Comparison of ENCODE assay signal across 8 mouse cellular contexts in the genomic region with DNA sequence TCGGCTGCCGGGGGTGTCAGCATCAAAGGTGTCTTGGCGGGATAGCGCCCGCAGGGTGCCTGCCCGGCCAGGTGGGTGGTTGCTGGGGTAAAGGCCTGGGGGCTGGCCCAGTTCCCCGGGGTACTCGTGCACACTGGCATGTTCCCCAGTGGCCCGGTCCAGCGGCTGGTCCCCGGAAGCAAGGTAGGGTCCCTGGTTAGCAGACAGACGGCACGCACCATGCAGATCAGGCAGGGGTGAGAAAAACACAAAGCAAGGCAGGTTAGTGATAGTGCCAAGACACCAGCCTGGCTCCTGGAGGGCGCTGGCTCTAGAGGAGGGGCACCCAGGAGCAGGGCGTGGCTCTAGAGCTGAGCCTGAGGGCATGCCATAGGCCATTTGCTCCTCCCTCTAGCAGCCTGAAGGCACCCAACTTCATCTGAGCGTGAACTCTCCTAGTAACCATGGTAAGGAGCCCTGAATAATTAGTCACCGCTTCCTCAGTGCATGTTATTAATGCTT. TPM values are rescaled to one million over a fixed set of nuclear protein-coding genes. Genes with fewer than 3 reads are reported as not detected.
DNase-seq lines count a peak whose midpoint lies in the region; ATAC-seq lines count a peak whose summit lies in the region.

No protein-coding gene starts in this region.

- H3K9me3 ChIP-seq in liver, embryonic 11.5 days (ENCODE audit: control insufficient read depth, low read length) = no peaks in the 10 kb centered on the region
- no peaks in the 10 kb centered on the region for H3K9me3 ChIP-seq in hindbrain, embryonic 11.5 days (ENCODE audit: control insufficient read depth, low read length)
- no peaks in the 10 kb centered on the region for H3K9me3 ChIP-seq in midbrain, embryonic 15.5 days

- no peak for ATAC-seq in liver, embryonic 11.5 days (replicated peaks; ENCODE audit: low FRiP score)
- ATAC-seq in hindbrain, embryonic 11.5 days (ENCODE audit: low FRiP score) = no peak
- ATAC-seq in midbrain, embryonic 15.5 days (replicated peaks) = 0 out of 2 replicates have a peak, but pooled peaks have one; percentile 7

- H3K9ac ChIP-seq in liver, embryonic 11.5 days (ENCODE audit: low read depth, low read length) = no peak overlapping the region
- no peak overlapping the region for H3K9ac ChIP-seq in hindbrain, embryonic 11.5 days (ENCODE audit: low read depth, low read length)
- H3K9ac ChIP-seq in midbrain, embryonic 15.5 days = no peak overlapping the region

- peaks cover 7% of the 10 kb centered on the region for H3K4me1 ChIP-seq in liver, embryonic 11.5 days (replicated peaks; ENCODE audit: control insufficient read depth, insufficient read depth, low read length)
- peaks cover 2% of the 10 kb centered on the region; the same call in 1 of the 2 replicates for H3K4me1 ChIP-seq in hindbrain, embryonic 11.5 days (replicated peaks; ENCODE audit: control insufficient read depth, insufficient read depth, low read length)
- peaks cover 9% of the 10 kb centered on the region; the same call in 1 of the 2 replicates for H3K4me1 ChIP-seq in midbrain, embryonic 15.5 days

- no peak for DNase-seq in liver, embryonic 11.5 days (ENCODE audit: low spot score)
- DNase-seq in liver = no peak
- peak; percentile 95 for DNase-seq in Muller cell, postnatal 12 days (ENCODE audit: inconsistent ontology term)
- no peak for DNase-seq in hindbrain, embryonic 11.5 days (ENCODE audit: low spot score)
- no peak for DNase-seq in ovary, postnatal 14 days (ENCODE audit: low spot score)
- DNase-seq in urinary bladder, postnatal 25 days (ENCODE audit: low spot score) = no peak
- DNase-seq in cerebellum, postnatal 4 days (ENCODE audit: low spot score in 2 of 2) = no peak

- 35% methylated on average over 17 of the region's 17 CpGs for WGBS in liver, embryonic 11.5 days
- WGBS in hindbrain, embryonic 11.5 days = 33% methylated on average over 17 of the region's 17 CpGs
- 45% methylated on average over 17 of the region's 17 CpGs for WGBS in midbrain, embryonic 15.5 days

- no peaks in the 10 kb centered on the region for H3K36me3 ChIP-seq in liver, embryonic 11.5 days (ENCODE audit: control insufficient read depth, insufficient read depth, low read length)
- H3K36me3 ChIP-seq in hindbrain, embryonic 11.5 days (ENCODE audit: control insufficient read depth, insufficient read depth, low read length) = no peaks in the 10 kb centered on the region
- peaks cover 16% of the 10 kb centered on the region for H3K36me3 ChIP-seq in midbrain, embryonic 15.5 days (replicated peaks)

- no peak overlapping the region for H3K27ac ChIP-seq in liver, embryonic 11.5 days (ENCODE audit: low read depth, low read length)
- no peak overlapping the region for H3K27ac ChIP-seq in hindbrain, embryonic 11.5 days (ENCODE audit: low read depth, low read length)
- no peak overlapping the region; the same call in 1 of the 2 replicates for H3K27ac ChIP-seq in midbrain, embryonic 15.5 days

- H3K4me2 ChIP-seq in liver, embryonic 11.5 days = peak overlapping the region; percentile 70
- no peak overlapping the region; the same call in 1 of the 2 replicates for H3K4me2 ChIP-seq in hindbrain, embryonic 11.5 days (replicated peaks; ENCODE audit: low read depth, low read length)
- H3K4me2 ChIP-seq in midbrain, embryonic 15.5 days = no peak overlapping the region

- H3K27me3 ChIP-seq in liver, embryonic 11.5 days (replicated peaks; ENCODE audit: control insufficient read depth, insufficient read depth, low read length) = peaks cover 28% of the 10 kb centered on the region
- H3K27me3 ChIP-seq in hindbrain, embryonic 11.5 days (ENCODE audit: control insufficient read depth, insufficient read depth, low read length) = peaks cover 4% of the 10 kb centered on the region; the same call in 1 of the 2 replicates
- no peaks in the 10 kb centered on the region for H3K27me3 ChIP-seq in midbrain, embryonic 15.5 days (replicated peaks)

- peak overlapping the region; percentile 33 for H3K4me3 ChIP-seq in liver, embryonic 11.5 days (ENCODE audit: low read depth, low read length)
- H3K4me3 ChIP-seq in hindbrain, embryonic 11.5 days (ENCODE audit: low read depth, low read length) = 0 out of 2 replicates have a peak overlapping the region, but pooled peaks have one; percentile 1
- no peak overlapping the region for H3K4me3 ChIP-seq in midbrain, embryonic 15.5 days

RNA-seq across cellular contexts. Expression of a gene that starts 7.2 kb away (rescaled TPM):
- polyA plus RNA-seq in liver, embryonic 11.5 days (2014; fragmentation: Nextera tagmentation; extraction: Ambion mirVana) = 24.0 and 31.2 TPM in 2 replicates
- 9.5 and 10.2 TPM in 2 replicates for polyA plus RNA-seq in hindbrain, embryonic 11.5 days (2014; fragmentation: Nextera tagmentation; extraction: Ambion mirVana)
- 9.5 and 10.8 TPM in 2 replicates for polyA plus RNA-seq in midbrain, embryonic 15.5 days (2015; fragmentation: Nextera tagmentation; extraction: Ambion mirVana)

RNA-seq across cellular contexts. Expression of a gene that starts 17.0 kb away (rescaled TPM):
- polyA plus RNA-seq in liver, embryonic 11.5 days (2014; fragmentation: Nextera tagmentation; extraction: Ambion mirVana) = 0.47 and 0.77 TPM in 2 replicates
- polyA plus RNA-seq in hindbrain, embryonic 11.5 days (2014; fragmentation: Nextera tagmentation; extraction: Ambion mirVana) = 0.18 and 0.28 TPM in 2 replicates
- 1.7 and 1.8 TPM in 2 replicates for polyA plus RNA-seq in midbrain, embryonic 15.5 days (2015; fragmentation: Nextera tagmentation; extraction: Ambion mirVana)

RNA-seq across cellular contexts. Expression of a gene that starts 19.6 kb away (rescaled TPM):
- 2.1 and 2.2 TPM in 2 replicates for polyA plus RNA-seq in liver, embryonic 11.5 days (2014; fragmentation: Nextera tagmentation; extraction: Ambion mirVana)
- polyA plus RNA-seq in hindbrain, embryonic 11.5 days (2014; fragmentation: Nextera tagmentation; extraction: Ambion mirVana) = 13.1 and 18.3 TPM in 2 replicates
- polyA plus RNA-seq in midbrain, embryonic 15.5 days (2015; fragmentation: Nextera tagmentation; extraction: Ambion mirVana) = 72.0 and 75.2 TPM in 2 replicates

RNA-seq across cellular contexts. Expression of a gene that starts 23.3 kb away (rescaled TPM):
- polyA plus RNA-seq in liver, embryonic 11.5 days (2014; fragmentation: Nextera tagmentation; extraction: Ambion mirVana) = 1,333 and 1,422 TPM in 2 replicates
- 970 and 990 TPM in 2 replicates for polyA plus RNA-seq in hindbrain, embryonic 11.5 days (2014; fragmentation: Nextera tagmentation; extraction: Ambion mirVana)
- polyA plus RNA-seq in midbrain, embryonic 15.5 days (2015; fragmentation: Nextera tagmentation; extraction: Ambion mirVana) = 622 and 634 TPM in 2 replicates

RNA-seq across cellular contexts. Expression of a gene that starts 50.0 kb away (rescaled TPM):
- polyA plus RNA-seq in liver, embryonic 11.5 days (2014; fragmentation: Nextera tagmentation; extraction: Ambion mirVana) = 0.22 and 0.43 TPM in 2 replicates
- 1.4 and 1.8 TPM in 2 replicates for polyA plus RNA-seq in hindbrain, embryonic 11.5 days (2014; fragmentation: Nextera tagmentation; extraction: Ambion mirVana)
- 2.6 and 3.9 TPM in 2 replicates for polyA plus RNA-seq in midbrain, embryonic 15.5 days (2015; fragmentation: Nextera tagmentation; extraction: Ambion mirVana)
